Mouse (Mus musculus): ENCODE results near the gene Alox15. TPM values are rescaled to one million over a fixed set of nuclear protein-coding genes. Genes with fewer than 3 reads are reported as not detected.

The Alox15 gene
- polyA plus RNA-seq, 1 experiment from 2014 or later, result 0.11 TPM

GRCm38 (mm10) chr11:70297405-70297804 is 54.4 kb downstream of the Alox15 start:
- ATAC-seq (ENCODE audit: low FRiP score), result no peak
- WGBS, result 61% methylated on average over 4 of the region's 4 CpGs
- Histone ChIP-seq H3K27me3 (ENCODE audit: control insufficient read depth, insufficient read depth, low read length) (no peaks in the 10 kb centered on the region), H3K4me1 (replicated peaks; ENCODE audit: control insufficient read depth, insufficient read depth, low read length) (no peaks in the 10 kb centered on the region), H3K9ac (no peak overlapping the region), H3K36me3 (replicated peaks; ENCODE audit: control insufficient read depth, insufficient read depth) (no peaks in the 10 kb centered on the region), H3K9me3 (ENCODE audit: control insufficient read depth, low read length) (no peaks in the 10 kb centered on the region), H3K4me3 (replicated peaks; ENCODE audit: low read length) (no peak overlapping the region), H3K4me2 (replicated peaks) (no peak overlapping the region), H3K27ac (no peak overlapping the region)
- DNase-seq (ENCODE audit: low spot score), result no peak

Other genes starting within 250 kb of the Alox15 start
- 0.93 and 1.1 TPM in 2 replicates for gene Mgl2, start 221.7 kb downstream of the Alox15 start, polyA plus RNA-seq (2014; fragmentation: Nextera tagmentation; extraction: Ambion mirVana)
- 0.78 and 1.2 TPM in 2 replicates for gene Clec10a, start 195.8 kb downstream of the Alox15 start, polyA plus RNA-seq (2014; fragmentation: Nextera tagmentation; extraction: Ambion mirVana)
- gene Slc16a11, start 139.3 kb downstream of the Alox15 start, polyA plus RNA-seq (2014; fragmentation: Nextera tagmentation; extraction: Ambion mirVana), result 3.5 and 4.7 TPM in 2 replicates
- 12.9 and 13.4 TPM in 2 replicates for gene Slc16a13, start 131.0 kb downstream of the Alox15 start, polyA plus RNA-seq (2014; fragmentation: Nextera tagmentation; extraction: Ambion mirVana)
- gene Bcl6b, start 122.2 kb downstream of the Alox15 start, polyA plus RNA-seq (2014; fragmentation: Nextera tagmentation; extraction: Ambion mirVana), result 5.0 and 5.2 TPM in 2 replicates
- 155 and 161 TPM in 2 replicates for gene 0610010K14Rik, start 114.1 kb downstream of the Alox15 start, polyA plus RNA-seq (2014; fragmentation: Nextera tagmentation; extraction: Ambion mirVana)
- 12.6 and 15.9 TPM in 2 replicates for gene Gm21988, start 112.2 kb downstream of the Alox15 start, polyA plus RNA-seq (2014; fragmentation: Nextera tagmentation; extraction: Ambion mirVana)
- gene Rnasek, start 112.2 kb downstream of the Alox15 start, polyA plus RNA-seq (2014; fragmentation: Nextera tagmentation; extraction: Ambion mirVana), result 342 and 388 TPM in 2 replicates
- 1.7 and 2.1 TPM in 2 replicates for gene Alox12, start 96.7 kb downstream of the Alox15 start, polyA plus RNA-seq (2014; fragmentation: Nextera tagmentation; extraction: Ambion mirVana)
- not detected in 2 replicates for gene Alox12e, start 29.4 kb downstream of the Alox15 start, polyA plus RNA-seq (2014; fragmentation: Nextera tagmentation; extraction: Ambion mirVana)
- 29.9 and 33.0 TPM in 2 replicates for gene Pelp1, start 58.0 kb upstream of the Alox15 start, polyA plus RNA-seq (2014; fragmentation: Nextera tagmentation; extraction: Ambion mirVana)
- gene Arrb2, start 80.6 kb upstream of the Alox15 start, polyA plus RNA-seq (2014; fragmentation: Nextera tagmentation; extraction: Ambion mirVana), result 55.9 and 61.2 TPM in 2 replicates
- 41.8 and 45.8 TPM in 2 replicates for gene Med11, start 99.9 kb upstream of the Alox15 start, polyA plus RNA-seq (2014; fragmentation: Nextera tagmentation; extraction: Ambion mirVana)
- gene Zmynd15, start 107.4 kb upstream of the Alox15 start, polyA plus RNA-seq (2014; fragmentation: Nextera tagmentation; extraction: Ambion mirVana), result 0.50 and 0.95 TPM in 2 replicates
- gene Cxcl16, start 108.0 kb upstream of the Alox15 start, polyA plus RNA-seq (2014; fragmentation: Nextera tagmentation; extraction: Ambion mirVana), result 7.8 and 10.2 TPM in 2 replicates
- 2.9 and 3.0 TPM in 2 replicates for gene Tm4sf5, start 153.2 kb upstream of the Alox15 start, polyA plus RNA-seq (2014; fragmentation: Nextera tagmentation; extraction: Ambion mirVana)
- not detected in 2 replicates for gene Vmo1, start 162.6 kb upstream of the Alox15 start, polyA plus RNA-seq (2014; fragmentation: Nextera tagmentation; extraction: Ambion mirVana)
- 0.27 and 0.28 TPM in 2 replicates for gene Gltpd2, start 167.2 kb upstream of the Alox15 start, polyA plus RNA-seq (2014; fragmentation: Nextera tagmentation; extraction: Ambion mirVana)
- 747 and 789 TPM in 2 replicates for gene Psmb6, start 173.3 kb upstream of the Alox15 start, polyA plus RNA-seq (2014; fragmentation: Nextera tagmentation; extraction: Ambion mirVana)
- not detected in 2 replicates for gene Gm40193, start 180.9 kb upstream of the Alox15 start, polyA plus RNA-seq (2014; fragmentation: Nextera tagmentation; extraction: Ambion mirVana)
- 14.2 and 16.4 TPM in 2 replicates for gene Pld2, start 188.0 kb upstream of the Alox15 start, polyA plus RNA-seq (2014; fragmentation: Nextera tagmentation; extraction: Ambion mirVana)
- gene Mink1, start 210.8 kb upstream of the Alox15 start, polyA plus RNA-seq (2014; fragmentation: Nextera tagmentation; extraction: Ambion mirVana), result 19.5 and 21.5 TPM in 2 replicates